Comparison of ENCODE assay signal across 16 mouse cellular contexts in genomic region chr4:31366172-31366571, GRCm38 (mm10).
DNase-seq lines count a peak whose midpoint lies in the region; ATAC-seq and TF ChIP-seq lines count a peak whose summit lies in the region.
"Had no signal": no experiment of that assay in that cellular context is flagged by ENCODE, and none has a peak within 500 bp of the region (broad histone marks: within the 10 kb centered on the region; RNA-seq: fewer than 3 reads in every experiment).

No protein-coding gene starts in this region.

- H3K4me2 ChIP-seq in forebrain, embryonic 12.5 days: no peak overlapping the region
- no peak overlapping the region for H3K4me2 ChIP-seq in forebrain, embryonic 11.5 days (ENCODE audit: low read depth, low read length, severe bottlenecking)
- H3K4me2 ChIP-seq in neural tube, embryonic 11.5 days (ENCODE audit: low read depth): no peak overlapping the region
- H3K4me2 ChIP-seq in neural tube, embryonic 15.5 days: no peak overlapping the region
- H3K4me2 ChIP-seq in hindbrain, embryonic 14.5 days (replicated peaks): no peak overlapping the region

- no peaks in the 10 kb centered on the region for H3K9me3 ChIP-seq in forebrain, embryonic 12.5 days
- no peaks in the 10 kb centered on the region for H3K9me3 ChIP-seq in forebrain, embryonic 11.5 days (ENCODE audit: control insufficient read depth, low read length)
- H3K9me3 ChIP-seq in neural tube, embryonic 11.5 days (ENCODE audit: control insufficient read depth, low read length): no peaks in the 10 kb centered on the region
- no peaks in the 10 kb centered on the region for H3K9me3 ChIP-seq in neural tube, embryonic 15.5 days (replicated peaks)
- no peaks in the 10 kb centered on the region for H3K9me3 ChIP-seq in hindbrain, embryonic 14.5 days (ENCODE audit: control insufficient read depth, low read length)

- H3K9ac ChIP-seq in forebrain, embryonic 12.5 days: no peak overlapping the region
- no peak overlapping the region for H3K9ac ChIP-seq in forebrain, embryonic 11.5 days (ENCODE audit: low read length)
- H3K9ac ChIP-seq in neural tube, embryonic 11.5 days (ENCODE audit: low read length): no peak overlapping the region
- no peak overlapping the region for H3K9ac ChIP-seq in neural tube, embryonic 15.5 days (replicated peaks)
- H3K9ac ChIP-seq in hindbrain, embryonic 14.5 days: peak overlapping the region; percentile 5; the same call in 1 of the 2 replicates
- H3K9ac ChIP-seq: liver, postnatal 0 days had no signal

- WGBS in forebrain, embryonic 12.5 days: 56% methylated on average over 1 of the region's 1 CpGs
- 65% methylated on average over 1 of the region's 1 CpGs for WGBS in forebrain, embryonic 11.5 days
- 32% methylated on average over 1 of the region's 1 CpGs for WGBS in neural tube, embryonic 11.5 days
- 23% methylated on average over 1 of the region's 1 CpGs for WGBS in neural tube, embryonic 15.5 days
- 25% methylated on average over 1 of the region's 1 CpGs for WGBS in hindbrain, embryonic 14.5 days
- 51% methylated on average over 1 of the region's 1 CpGs for WGBS in lung, adult 2 months

- TF ChIP-seq POLR2A in lung, adult 2 months (IDR thresholded peaks at IDR 0.05; ENCODE audit: borderline replicate concordance, extremely low read depth, low read depth, low read length): no peak

- H3K27ac ChIP-seq in forebrain, embryonic 12.5 days: 0 out of 2 replicates have a peak overlapping the region, but pooled peaks have one; percentile 8
- no peak overlapping the region for H3K27ac ChIP-seq in forebrain, embryonic 11.5 days (ENCODE audit: low read depth, low read length)
- H3K27ac ChIP-seq in neural tube, embryonic 11.5 days (ENCODE audit: low read depth, low read length): 0 out of 2 replicates have a peak overlapping the region, but pooled peaks have one; percentile 51
- no peak overlapping the region for H3K27ac ChIP-seq in neural tube, embryonic 15.5 days (replicated peaks)
- peak overlapping the region; percentile 57 for H3K27ac ChIP-seq in hindbrain, embryonic 14.5 days

- no peaks in the 10 kb centered on the region for H3K36me3 ChIP-seq in forebrain, embryonic 12.5 days (replicated peaks)
- no peaks in the 10 kb centered on the region for H3K36me3 ChIP-seq in forebrain, embryonic 11.5 days (ENCODE audit: control insufficient read depth, insufficient read depth, low read length)
- no peaks in the 10 kb centered on the region for H3K36me3 ChIP-seq in neural tube, embryonic 11.5 days (ENCODE audit: control insufficient read depth, insufficient read depth, low read length)
- no peaks in the 10 kb centered on the region for H3K36me3 ChIP-seq in neural tube, embryonic 15.5 days
- no peaks in the 10 kb centered on the region for H3K36me3 ChIP-seq in hindbrain, embryonic 14.5 days (replicated peaks; ENCODE audit: control insufficient read depth, insufficient read depth)

- H3K4me1 ChIP-seq in forebrain, embryonic 12.5 days: no peaks in the 10 kb centered on the region
- H3K4me1 ChIP-seq in forebrain, embryonic 11.5 days (replicated peaks; ENCODE audit: control insufficient read depth, insufficient read depth, low read length): no peaks in the 10 kb centered on the region
- no peaks in the 10 kb centered on the region for H3K4me1 ChIP-seq in neural tube, embryonic 11.5 days (ENCODE audit: control insufficient read depth, insufficient read depth, low read length)
- no peaks in the 10 kb centered on the region for H3K4me1 ChIP-seq in neural tube, embryonic 15.5 days
- no peaks in the 10 kb centered on the region for H3K4me1 ChIP-seq in hindbrain, embryonic 14.5 days (replicated peaks; ENCODE audit: control insufficient read depth, insufficient read depth, low read length)
- no peaks in the 10 kb centered on the region for H3K4me1 ChIP-seq in lung, adult 2 months (ENCODE audit: control insufficient read depth, insufficient read depth, low read length)

- ATAC-seq in forebrain, embryonic 12.5 days (ENCODE audit: low FRiP score): 0 out of 2 replicates have a peak, but pooled peaks have one; percentile 64
- ATAC-seq in forebrain, embryonic 11.5 days (replicated peaks; ENCODE audit: low FRiP score): no peak
- ATAC-seq in neural tube, embryonic 11.5 days (ENCODE audit: insufficient read depth, low FRiP score, low TSS enrichment): peak; percentile 71
- no peak; the same call in 1 of the 2 replicates for ATAC-seq in neural tube, embryonic 15.5 days (ENCODE audit: low FRiP score)
- ATAC-seq in hindbrain, embryonic 14.5 days (ENCODE audit: low FRiP score): peak; percentile 71; the same call in 1 of the 2 replicates
- ATAC-seq: liver, postnatal 0 days had no signal

- DNase-seq in forebrain, embryonic 11.5 days (ENCODE audit: low spot score): no peak
- DNase-seq in neural tube, embryonic 11.5 days (ENCODE audit: low spot score): no peak
- no peak for DNase-seq in hindbrain, embryonic 14.5 days (ENCODE audit: low spot score)
- DNase-seq in retina, postnatal 1 day: peak; percentile 26
- no peak for DNase-seq in lung, adult 2 months
- DNase-seq in spleen, postnatal 4 days (ENCODE audit: low spot score in 2 of 2): no peak
- DNase-seq: cerebellum, adult 2 months; heart, adult 11 months; kidney, adult 18-20 months; kidney, postnatal 25 days; liver; liver, postnatal 0 days; thymus, postnatal 4 days had no signal

- no peak for TF ChIP-seq CTCF in lung, adult 2 months (IDR thresholded peaks at IDR 0.05; ENCODE audit: insufficient read depth, low read length)

- H3K4me3 ChIP-seq in forebrain, embryonic 12.5 days (replicated peaks): no peak overlapping the region
- H3K4me3 ChIP-seq in forebrain, embryonic 11.5 days (ENCODE audit: low read depth, low read length): no peak overlapping the region
- no peak overlapping the region for H3K4me3 ChIP-seq in neural tube, embryonic 11.5 days (ENCODE audit: low read depth, low read length)
- no peak overlapping the region for H3K4me3 ChIP-seq in neural tube, embryonic 15.5 days (replicated peaks)
- no peak overlapping the region for H3K4me3 ChIP-seq in hindbrain, embryonic 14.5 days (replicated peaks; ENCODE audit: low read length)
- no peak overlapping the region for H3K4me3 ChIP-seq in lung, adult 2 months (replicated peaks; ENCODE audit: extremely low read depth, low read depth, low read length)

- no peaks in the 10 kb centered on the region for H3K27me3 ChIP-seq in forebrain, embryonic 12.5 days
- no peaks in the 10 kb centered on the region for H3K27me3 ChIP-seq in forebrain, embryonic 11.5 days (ENCODE audit: control insufficient read depth, insufficient read depth, low read length)
- H3K27me3 ChIP-seq in neural tube, embryonic 11.5 days (ENCODE audit: control insufficient read depth, insufficient read depth, low read length): no peaks in the 10 kb centered on the region
- H3K27me3 ChIP-seq in neural tube, embryonic 15.5 days (replicated peaks): no peaks in the 10 kb centered on the region
- H3K27me3 ChIP-seq in hindbrain, embryonic 14.5 days (ENCODE audit: control insufficient read depth, insufficient read depth, low read length): no peaks in the 10 kb centered on the region
- H3K27me3 ChIP-seq: CH12.LX had no signal

Comparison
In these comparisons a context has a peak if more than half of its experiments do, and no peak if none do; other contexts are left out.
1. ATAC-seq: peak in forebrain, embryonic 12.5 days (single experiment), neural tube, embryonic 11.5 days (single experiment) and hindbrain, embryonic 14.5 days (single experiment); none in forebrain, embryonic 11.5 days (single experiment) and neural tube, embryonic 15.5 days (single experiment).
2. H3K27ac ChIP-seq: peak in forebrain, embryonic 12.5 days (single experiment), neural tube, embryonic 11.5 days (single experiment) and hindbrain, embryonic 14.5 days (single experiment); none in forebrain, embryonic 11.5 days (single experiment) and neural tube, embryonic 15.5 days (single experiment).